Mouse (Mus musculus) liver (tissue): ENCODE data around the gene Lyrm1.
A peak's percentile ranks its signal among the peaks of the same experiment; 100 is the strongest.

ENCODE experiments used
- DNase-seq: peaks from one replicate; pipeline ENCODE4 v3.0.0-alpha.2; 2020; ENCODE audit warnings: mixed read lengths

The Lyrm1 gene

DNA sequence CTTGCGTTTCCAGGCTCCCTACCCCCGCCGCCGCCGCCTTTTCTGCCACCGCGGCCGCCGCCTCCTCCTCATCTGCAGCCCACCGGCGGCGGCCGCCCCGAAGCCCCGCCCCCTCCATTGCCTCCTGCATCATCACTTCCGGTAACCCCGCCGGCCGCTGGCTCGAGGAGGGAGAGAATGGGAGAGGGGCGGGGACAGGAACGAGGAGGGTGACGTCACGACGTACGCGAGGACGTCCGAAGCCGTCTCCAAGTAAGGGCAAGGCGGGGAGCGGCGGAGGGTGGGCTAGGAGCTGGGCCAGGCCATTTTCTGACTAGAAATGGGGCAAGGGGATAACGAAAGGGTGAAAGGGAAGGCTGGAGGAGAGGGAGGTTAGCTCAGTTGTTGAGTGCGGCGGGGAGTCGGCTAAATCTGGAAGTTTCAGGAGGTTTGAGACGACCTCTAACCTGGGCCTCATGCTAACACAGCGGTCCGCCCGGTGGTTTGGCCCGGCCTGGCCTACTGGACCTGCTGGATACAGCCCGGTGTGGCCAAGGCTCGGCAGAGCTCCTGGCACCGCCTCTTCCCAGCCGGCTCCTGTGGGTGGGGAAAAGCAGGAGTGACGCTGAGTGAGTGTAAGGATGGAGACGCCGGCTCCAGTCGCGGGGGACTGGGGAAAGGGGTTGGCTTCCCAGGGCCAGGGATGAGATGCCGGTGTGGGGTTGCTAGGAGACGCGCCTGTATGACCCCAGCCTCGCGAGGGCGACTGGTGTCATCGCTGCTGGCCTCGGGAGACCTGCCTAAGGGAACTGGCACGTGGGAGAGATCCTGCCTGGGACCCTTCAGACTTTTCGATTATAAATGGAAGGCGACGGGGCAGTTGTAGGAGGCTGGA, at the start of gene Lyrm1, which contains the start of gene Dcun1d3:
Gene Lyrm1, plus strand, starts transcription at position 223 of the 874 bp plus-strand sequence.
Gene Dcun1d3, minus strand, starts transcription at position 660 of the 874 bp plus-strand sequence.
- peak; percentile 98 for DNase-seq

DNA sequence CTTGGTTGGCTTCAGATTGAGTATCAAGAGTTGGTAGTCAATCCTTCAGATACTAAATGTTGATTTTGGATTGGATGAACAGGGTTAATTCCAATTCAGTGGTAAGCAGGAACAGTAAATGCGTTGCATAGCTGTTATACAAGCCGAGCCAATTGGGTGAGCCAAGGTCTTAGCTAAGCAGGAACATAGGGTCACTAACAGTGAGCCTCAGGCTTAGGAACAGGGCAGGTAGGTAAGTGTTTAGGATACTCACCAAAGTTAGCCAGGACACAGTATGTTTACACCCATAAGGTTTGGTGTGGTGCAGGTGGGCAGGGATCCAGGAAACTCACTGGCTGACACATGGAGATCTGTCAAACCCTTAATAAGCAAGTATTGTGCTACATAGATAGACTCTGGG, 48.3 kb upstream of the Lyrm1 start:
- DNase-seq: no peak

DNA sequence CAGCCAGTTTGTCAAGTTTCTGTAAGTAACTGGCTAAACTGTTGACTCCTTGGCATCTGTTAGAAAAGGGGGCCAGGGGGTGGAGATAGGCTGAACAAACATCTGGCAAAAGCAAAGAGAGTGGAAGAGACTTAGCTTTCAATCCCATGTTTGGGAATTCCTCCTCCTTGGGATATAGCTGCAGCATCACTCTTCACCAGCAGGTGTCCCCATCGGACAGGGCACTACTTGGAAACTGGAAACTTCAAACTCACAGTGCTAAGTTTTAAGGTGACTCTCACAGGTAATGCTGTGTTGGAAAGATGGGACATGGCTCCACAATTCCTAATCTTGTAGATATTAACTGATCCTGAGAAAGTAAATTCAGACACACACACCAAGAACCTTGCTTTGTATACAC, 46.6 kb upstream of the Lyrm1 start:
- DNase-seq: peak; percentile 58

DNA sequence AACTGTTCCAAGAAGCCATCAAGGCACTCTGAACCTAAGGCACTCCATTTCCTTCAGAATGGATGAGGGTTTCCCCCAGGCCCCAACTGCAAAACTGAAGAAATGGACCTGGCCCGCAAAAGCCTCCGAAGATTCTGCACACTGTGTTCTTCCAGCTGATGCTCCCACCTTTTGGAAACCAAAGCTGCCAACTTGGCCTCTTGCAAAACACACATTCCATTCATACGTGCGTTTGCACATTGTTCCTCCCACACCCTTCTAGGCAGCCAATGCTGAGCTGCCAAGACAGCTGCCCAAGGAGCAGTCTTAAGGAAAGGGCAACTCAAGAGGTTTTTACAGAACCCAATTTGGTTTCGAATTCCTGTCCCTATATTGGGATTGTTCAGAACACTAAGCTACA, 44.9 kb upstream of the Lyrm1 start:
- no peak for DNase-seq

DNA sequence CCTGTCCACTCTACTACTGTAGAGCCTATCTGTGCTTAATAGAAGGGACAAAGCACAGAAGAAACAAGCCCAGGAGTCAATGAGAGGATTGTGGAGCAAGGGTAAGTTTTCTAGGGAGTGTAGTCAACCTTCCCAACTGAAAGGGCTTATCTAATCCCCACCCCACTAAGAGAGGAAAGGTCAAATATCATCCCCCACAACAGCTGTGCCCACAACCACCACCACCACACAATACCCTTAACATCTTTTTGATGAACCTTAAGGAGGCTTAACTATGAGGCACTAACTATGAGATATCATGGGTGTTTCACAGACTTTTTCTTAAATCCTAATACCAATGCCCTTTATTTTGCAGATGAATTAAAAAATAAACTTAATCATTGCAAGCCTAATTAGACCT, 43.2 kb upstream of the Lyrm1 start:
- no peak for DNase-seq

DNA sequence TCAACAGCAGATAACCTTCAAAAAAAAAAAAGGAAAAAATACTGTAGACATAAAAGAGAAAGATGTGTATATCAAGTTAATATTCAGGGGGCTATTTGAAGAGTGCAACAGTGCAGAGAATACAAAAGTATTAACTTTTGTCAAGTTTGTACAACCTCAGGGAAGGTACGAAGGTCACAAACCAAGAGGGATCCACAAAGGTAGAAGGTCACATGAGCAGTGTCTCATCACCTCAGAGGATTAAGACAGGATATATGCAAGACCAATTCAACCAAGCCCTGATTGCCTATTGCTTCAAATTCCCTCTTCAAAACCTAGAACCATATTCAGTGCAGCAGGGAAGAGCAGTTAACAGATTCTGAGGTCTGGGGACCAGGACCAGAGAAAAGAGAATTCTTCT, 42.5 kb upstream of the Lyrm1 start:
- DNase-seq: no peak

DNA sequence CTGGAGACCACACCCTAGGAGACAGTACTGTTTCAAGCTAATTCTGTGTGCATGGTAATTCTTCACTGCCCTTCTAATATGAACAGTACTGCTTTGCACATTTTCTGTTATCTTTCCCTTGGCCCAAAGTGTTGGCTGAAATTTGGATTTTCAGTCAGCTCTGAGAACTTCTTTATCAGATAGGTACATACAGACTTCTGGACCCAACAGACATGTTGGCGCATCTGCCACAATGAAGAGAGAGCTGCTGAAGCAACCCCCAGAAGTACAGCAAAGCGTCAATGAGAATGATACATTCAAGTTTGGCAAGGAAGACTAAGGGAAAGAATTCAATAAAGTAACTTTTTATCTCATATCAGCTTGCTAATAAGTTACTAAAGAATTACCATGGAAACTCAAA, 41.3 kb upstream of the Lyrm1 start:
- no peak for DNase-seq

DNA sequence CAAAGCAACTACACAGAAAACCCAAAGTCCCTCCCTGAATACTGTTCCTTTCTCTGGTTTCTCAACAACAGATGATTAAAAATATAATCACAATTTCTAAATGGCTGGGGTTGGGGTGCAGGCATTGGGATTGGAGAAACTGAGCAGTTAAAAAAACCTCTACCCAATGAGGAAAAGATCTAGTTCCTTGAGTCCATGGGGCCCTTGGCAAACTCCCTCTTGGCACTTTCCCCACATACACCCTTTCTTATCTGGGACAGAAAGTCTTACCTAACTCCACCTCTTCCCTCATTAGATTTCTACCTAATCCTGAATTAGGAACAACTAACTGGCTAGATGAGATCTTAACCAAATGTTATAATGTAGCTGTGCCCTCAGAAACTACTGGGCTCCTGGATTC, 40.6 kb upstream of the Lyrm1 start:
- DNase-seq: no peak

DNA sequence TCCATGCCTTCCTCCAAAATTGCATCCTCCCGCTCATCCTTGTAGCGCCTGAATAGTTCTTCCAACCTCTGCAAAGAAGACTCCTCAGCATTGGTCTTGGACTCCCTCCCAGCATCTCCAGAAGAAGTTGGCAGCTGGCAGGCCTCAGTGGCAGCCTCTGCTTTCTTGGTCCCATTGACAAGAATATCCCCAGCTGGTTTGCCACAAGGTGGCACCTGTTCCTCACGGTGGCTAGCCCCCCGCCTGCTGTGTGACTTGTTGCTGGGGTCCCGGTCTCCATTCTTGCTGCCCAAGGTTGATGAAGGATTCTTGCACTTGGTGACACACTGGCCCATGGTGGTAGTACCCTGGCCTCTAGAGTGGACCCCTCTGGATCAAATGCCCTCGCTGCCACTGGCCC, 36.2 kb upstream of the Lyrm1 start:
- no peak for DNase-seq

DNA sequence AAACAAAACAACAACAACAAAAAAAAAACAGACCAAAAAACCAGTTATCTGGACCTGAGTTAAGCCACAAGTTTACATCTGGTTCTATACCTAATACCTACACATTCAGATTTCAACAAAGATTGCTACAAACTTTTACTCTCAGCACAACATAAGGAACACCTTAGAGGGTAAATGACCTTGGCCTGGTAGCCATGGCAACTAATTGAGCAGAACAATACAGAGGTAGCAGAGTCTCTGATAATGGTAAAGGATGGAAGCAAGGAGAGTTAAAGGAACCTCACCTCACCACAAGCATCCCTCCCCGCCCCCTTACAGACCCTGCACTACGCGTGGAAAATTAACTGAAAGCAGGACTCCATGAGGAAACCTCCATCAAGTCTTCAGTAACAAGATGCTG, 35.5 kb upstream of the Lyrm1 start:
- no peak for DNase-seq

DNA sequence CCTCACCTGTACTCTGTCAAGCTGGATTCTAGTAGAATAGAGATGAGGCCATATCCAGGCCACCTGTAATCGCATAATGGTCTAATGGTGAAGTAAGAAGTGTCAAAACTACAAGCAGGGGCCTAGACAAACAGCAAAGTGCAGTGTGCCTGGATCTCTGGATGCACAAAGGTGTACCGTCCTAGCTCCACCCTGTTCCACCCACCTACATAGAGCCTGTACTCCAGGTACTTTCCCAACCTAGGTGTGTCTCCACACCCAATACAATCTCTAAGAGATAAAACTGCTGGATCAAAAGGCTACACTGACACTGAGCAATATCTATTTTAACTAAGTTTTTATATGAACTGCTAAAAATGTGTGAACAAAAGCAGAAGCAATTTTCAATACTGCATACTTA, 35.1 kb upstream of the Lyrm1 start:
- no peak for DNase-seq

DNA sequence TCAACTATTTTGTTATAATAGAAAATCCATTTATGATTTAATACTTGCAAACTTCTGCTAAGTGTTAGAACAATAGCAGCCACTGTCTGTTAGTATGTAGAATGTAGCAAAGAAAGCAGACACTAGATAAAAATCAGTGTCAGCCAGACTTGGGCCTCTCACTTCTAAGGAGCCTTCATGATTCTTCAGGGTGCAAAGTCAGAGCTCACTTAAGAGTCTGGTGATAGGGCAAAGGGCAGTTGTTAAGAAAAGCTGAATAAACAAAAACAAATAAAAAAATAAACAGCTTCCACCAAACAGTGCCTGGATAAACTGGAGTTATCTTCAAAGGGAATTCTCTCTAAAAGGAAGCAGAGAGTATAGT, 34.7 kb upstream of the Lyrm1 start:
- DNase-seq: no peak

DNA sequence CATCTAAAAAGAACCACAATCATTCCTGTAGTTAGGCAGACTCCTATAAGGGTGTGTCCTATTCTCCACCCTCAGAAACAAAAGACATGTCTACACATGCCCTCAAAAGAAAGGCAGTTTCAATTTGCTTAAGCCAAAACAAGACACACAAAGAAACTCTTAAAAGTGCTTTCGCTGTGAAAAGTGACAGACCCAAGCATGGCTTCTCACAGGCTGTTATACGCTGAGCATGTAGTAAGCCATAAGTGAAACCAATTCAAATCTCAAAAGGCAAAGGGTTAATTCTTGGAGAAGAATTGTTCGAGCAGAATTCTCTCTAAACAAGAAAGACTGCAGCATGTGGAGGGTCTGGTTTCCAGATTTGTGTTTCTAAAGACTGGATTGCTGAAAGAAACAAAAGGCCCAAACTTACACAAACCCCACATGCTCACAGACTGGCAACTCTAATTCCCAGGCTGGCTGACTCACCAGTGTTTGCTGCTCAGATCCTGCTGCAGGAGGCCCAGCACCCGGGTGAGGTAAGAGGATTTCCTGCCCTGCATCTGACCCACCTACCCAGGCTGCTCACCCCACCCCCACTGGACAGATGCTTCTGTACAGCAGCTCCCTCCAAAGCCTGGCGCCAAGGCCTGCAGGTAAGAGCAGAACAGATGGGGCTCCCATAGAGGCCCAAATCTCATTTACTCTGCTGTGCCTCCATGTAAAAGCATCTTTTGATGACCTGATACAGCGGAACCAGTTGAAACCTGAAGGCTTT, 34.1 kb upstream of the Lyrm1 start:
- peak; percentile 49 for DNase-seq

DNA sequence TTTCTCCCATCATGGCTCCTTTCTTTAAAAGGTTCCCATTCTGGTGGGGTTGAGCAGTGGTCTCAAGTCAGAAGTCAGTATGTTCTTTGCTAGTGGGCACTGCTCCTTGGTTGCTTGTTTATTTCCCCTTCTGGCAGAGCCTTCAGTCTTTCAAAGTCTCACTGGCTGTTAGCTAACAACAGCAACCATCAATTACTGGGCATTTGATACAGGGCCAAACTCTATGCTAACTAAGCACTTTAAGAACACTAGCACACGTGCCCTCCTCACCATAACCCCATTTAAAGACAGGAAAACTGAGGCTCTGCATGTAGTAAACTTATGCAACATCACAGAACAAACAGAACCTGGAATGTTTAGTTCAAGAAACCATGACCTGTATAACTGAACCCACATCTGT, 33.5 kb upstream of the Lyrm1 start:
- DNase-seq: no peak

DNA sequence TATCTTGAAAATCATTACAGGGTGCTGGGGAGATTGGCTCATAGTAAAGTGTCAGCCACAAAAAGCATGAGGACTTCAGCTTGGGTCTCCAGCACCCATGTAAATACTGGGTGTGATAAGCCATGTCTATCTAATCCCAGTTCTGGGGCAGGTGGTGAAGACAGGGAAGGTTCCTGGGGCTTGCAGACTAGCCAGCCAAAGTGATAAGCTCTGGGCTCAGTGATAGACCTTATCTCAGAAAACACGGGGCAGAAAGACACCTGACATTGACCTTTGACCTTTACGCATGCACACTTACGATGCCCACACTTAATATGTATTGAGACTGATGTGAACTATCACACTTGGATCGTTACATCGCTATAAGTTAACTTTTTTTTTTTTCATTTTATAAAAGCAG, 31.2 kb upstream of the Lyrm1 start:
- DNase-seq: peak; percentile 10

DNA sequence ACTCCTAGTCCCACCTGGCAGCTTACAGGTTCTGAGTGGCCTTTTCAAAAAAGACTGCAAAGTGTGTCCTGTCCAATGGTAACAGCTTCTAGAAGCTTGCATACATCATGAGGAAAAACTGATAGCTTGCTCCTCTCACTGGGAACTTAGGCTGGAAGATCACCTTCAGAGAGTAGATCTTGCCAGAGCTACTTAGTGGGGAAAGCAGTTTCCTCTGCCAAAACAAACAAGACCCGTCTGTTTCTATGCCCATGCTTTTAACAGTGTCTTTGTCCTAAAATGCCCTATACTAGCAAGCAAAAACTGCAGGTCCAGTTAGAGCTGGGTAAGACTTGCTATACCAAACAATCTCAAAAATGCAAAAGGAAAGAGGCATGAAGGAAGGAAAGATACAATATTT, 29.5 kb upstream of the Lyrm1 start:
- DNase-seq: no peak

DNA sequence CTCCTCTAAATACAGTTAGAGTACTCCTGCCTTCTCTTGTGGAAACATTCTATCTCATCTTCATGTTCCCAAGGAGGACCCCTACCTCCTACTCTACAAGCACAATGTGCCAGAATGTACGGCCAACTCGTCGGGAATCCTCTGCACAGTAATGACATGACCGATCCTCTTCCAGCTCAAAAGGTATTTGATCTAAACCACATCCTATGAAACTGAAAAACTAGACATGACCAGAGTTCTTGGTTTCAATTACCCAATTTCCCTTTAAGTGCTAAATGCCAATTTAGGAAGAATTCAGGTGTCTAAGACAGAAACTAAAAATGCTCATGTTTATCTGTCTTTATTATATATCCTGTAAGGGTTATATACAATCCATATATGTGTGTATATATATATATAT, 23.5 kb upstream of the Lyrm1 start:
- DNase-seq: no peak

DNA sequence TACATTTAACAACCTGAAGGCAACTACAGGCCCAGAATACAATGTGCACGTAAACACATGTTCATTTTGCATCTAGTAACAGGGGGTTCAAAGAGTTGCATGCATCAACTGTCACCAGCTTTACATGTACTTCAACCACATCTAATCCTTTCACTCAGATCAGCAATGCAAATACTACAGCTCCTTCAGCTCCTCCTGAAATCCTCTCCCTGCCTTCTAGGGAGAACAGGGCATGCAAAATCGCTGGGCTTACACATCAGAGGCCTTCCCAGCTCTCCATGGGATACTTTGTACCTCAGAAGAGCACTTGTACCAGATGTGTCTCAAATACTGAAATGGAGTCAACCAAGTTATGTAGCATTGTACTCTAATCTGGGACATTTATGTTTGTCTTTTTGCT, 22.6 kb upstream of the Lyrm1 start:
- DNase-seq: no peak

DNA sequence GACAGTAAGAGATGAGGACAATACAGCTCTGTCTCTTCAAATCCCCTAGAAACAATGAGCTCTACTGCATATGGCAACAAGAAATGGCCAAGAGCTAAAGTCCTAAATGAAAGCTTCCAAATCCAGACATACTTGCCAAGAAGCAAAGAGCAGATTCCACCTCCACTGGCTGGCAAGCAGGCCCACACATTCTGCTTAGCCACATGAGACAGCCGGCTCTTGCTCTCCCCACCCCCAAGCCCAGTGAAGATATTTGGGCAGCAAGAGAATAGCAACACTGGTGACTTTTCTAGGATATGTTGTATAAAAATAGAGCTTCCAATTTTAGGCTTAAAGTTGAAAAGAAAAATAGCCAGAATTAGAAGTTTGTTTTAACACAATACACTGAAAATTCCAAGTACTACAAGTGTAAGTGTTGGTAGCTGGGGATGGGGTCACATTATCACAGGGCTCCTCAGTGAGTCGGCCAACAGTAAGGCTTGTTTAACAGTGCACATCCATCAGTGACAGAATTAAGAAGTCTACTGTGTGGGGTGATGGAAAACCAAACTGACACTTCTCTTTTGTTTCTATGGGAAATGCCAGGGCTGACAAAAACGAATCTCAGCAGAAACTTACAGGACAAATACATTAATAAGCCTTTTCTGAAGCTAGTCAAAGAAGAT, 19.8 kb upstream of the Lyrm1 start:
- DNase-seq: no peak

DNA sequence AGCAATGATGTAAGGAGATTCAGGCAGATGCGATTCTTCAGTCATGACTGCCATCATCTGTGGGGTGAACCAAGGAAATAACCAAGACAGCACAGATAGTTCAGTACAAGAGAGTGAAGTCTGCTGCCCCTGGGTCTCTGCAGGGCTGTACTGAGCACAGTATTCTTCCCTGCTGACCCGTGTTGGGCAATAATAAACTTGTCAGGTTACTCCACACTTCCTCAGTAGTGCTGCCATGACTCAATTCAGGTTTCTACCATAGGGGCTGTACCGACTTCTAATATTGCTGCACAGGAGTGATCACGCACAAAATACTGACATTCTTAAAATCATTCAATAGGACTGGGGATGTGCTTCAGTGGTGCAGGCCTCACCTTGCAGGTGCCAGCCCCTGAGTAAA, 16.5 kb upstream of the Lyrm1 start:
- DNase-seq: no peak

DNA sequence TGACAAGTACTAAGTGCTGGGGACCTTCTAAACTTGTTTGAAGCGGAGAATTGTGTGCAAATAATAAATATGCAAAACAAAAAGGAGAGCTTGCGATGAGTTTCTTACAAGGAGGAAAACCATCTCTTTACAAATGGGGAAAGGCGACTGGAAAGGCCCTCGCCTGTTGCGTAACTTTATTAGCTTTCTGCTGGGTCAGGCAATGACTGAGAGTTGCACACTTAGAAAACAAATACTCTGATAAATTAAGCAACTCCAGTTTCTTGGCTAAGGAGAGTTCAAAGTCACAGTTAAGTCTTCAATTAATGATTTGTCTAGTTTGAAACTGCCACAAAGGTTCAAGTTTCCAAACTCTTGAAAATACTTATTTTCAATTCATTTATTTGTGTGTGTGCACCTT, 15.3 kb upstream of the Lyrm1 start:
- no peak for DNase-seq

DNA sequence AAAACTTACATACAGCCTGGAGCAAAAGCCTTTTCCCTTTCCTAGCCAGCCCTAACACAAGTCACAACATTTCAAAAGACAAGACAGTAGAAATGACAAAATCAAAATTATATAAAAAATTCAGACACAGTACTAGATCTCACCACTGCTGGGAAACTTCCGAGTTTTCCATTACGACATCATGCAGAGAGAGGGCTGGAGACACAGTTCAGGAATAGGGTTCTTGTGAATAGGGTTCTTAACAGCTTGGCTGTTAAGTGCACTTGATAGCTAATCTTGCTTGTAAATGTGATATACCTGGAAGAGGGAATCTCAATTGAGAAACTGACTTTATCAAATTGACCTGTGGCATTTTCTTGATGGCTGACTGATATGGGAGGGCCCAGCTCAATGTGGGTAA, 14.4 kb upstream of the Lyrm1 start:
- no peak for DNase-seq

DNA sequence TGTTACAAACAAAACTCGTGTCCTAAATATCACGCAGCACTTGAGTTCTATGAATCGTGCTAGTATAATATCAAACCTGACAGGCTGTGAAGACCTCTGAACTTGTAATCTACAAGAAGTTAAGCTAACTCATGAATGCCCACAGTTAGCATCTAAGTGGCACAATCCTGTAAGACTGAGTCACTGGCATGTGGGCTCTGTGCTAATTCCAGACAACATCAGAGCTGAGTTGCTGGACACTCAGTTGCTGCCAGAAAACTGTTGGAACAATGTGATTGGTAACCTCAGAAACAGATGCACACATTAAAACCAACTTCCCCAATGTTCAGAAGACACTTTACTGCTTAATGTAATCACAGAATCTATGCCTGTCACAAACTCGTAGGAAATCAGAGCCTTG, 7.8 kb upstream of the Lyrm1 start:
- no peak for DNase-seq

DNA sequence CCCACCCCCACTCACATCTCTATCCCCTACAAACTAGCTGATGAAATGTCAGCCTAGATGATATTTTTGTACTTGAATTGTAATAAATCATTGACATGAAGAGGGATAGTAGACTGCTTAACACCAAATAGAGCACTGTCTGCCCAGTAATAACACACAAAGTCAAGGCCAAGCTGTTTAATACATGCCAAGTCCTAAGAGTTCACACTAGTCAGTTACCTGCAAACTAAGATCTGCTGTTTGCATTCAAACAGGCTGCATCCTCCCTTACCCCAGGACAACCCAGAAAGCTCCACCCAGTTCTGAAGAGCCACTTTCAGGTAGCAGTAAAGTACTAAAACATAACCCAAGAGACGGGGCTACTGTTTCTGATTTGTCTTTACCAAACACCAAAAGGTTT, 3.5 kb upstream of the Lyrm1 start:
- no peak for DNase-seq
